Mouse (Mus musculus): ENCODE data around the gene Aatk.

- no peak for TF ChIP-seq CTCF (IDR thresholded peaks at IDR 0.05; ENCODE audit: borderline replicate concordance, extremely low read depth, insufficient read depth, insufficient read length)
- no peak for TF ChIP-seq POLR2A (IDR thresholded peaks at IDR 0.05; ENCODE audit: borderline replicate concordance, extremely low read depth, insufficient read depth, insufficient read length, poor library complexity, severe bottlenecking)
Observed at GRCm38 (mm10) chr11:120039581-120039980, 7.4 kb downstream of the Aatk start.
